Mouse (Mus musculus) cerebellum, adult 2 months (tissue): ENCODE measurements around the gene Ptbp3. TPM values are rescaled to one million over a fixed set of nuclear protein-coding genes. Genes with fewer than 3 reads are reported as not detected.

Experiments
- DNase-seq, 2 experiments: peaks; one replicate each; pipeline ENCODE4 v3.0.0; 2021
- H3K27ac ChIP-seq: fragments of 200-500 bp; 2 replicates; pipeline ENCODE4 v1.5.1; 2012; ENCODE audit warnings: low read length, control low read depth, inconsistent platforms; ENCODE audit not compliant: insufficient read depth
- H3K27me3 ChIP-seq: fragments of 200-500 bp; 2 replicates; pipeline ENCODE4 v1.6.1; 2012; ENCODE audit warnings: inconsistent platforms, mild to moderate bottlenecking, low read length, moderate library complexity; ENCODE audit not compliant: control insufficient read depth, insufficient read depth
- H3K4me1 ChIP-seq: fragments of 200-500 bp; 2 replicates; pipeline ENCODE4 v1.6.1; 2011; ENCODE audit warnings: low read length; ENCODE audit not compliant: control insufficient read depth, insufficient read depth
- H3K4me3 ChIP-seq: fragments of 200-500 bp; replicated peaks from 2 replicates; pipeline ENCODE3; 2011; ENCODE audit warnings: mild to moderate bottlenecking, low read depth, low read length, control low read depth; ENCODE audit not compliant: insufficient read depth
- CTCF ChIP-seq: fragments of 200-500 bp; IDR thresholded peaks from 2 replicates; pipeline ENCODE4 v1.5.1; 2011; ENCODE audit warnings: low read depth, mild to moderate bottlenecking, control low read depth, low read length, moderate library complexity, borderline replicate concordance; ENCODE audit not compliant: insufficient read depth
- POLR2A ChIP-seq: fragments of 200-500 bp; IDR thresholded peaks from 2 replicates; pipeline ENCODE4 v1.6.1; 2011; ENCODE audit warnings: low read length, control low read depth, borderline replicate concordance; ENCODE audit not compliant: insufficient read depth
- WGBS: fragments of 180-500 bp; shearing (Covaris S2); methylation state at CpG from one replicate; pipeline ENCODE4 v1.1.7; 2018; 5-methylcytosine and 5-hydroxymethylcytosine counted together
- polyA plus RNA-seq: library from polyadenylated mRNA; depleted of rRNA; stranded (reverse); fragments of >200 nt; gene quantifications from 2 replicates; pipeline ENCODE4 v1.2.3, GENCODE M21; 2012

Gene Ptbp3
- polyA plus RNA-seq, 1 experiment, result 6.7 TPM

DNA sequence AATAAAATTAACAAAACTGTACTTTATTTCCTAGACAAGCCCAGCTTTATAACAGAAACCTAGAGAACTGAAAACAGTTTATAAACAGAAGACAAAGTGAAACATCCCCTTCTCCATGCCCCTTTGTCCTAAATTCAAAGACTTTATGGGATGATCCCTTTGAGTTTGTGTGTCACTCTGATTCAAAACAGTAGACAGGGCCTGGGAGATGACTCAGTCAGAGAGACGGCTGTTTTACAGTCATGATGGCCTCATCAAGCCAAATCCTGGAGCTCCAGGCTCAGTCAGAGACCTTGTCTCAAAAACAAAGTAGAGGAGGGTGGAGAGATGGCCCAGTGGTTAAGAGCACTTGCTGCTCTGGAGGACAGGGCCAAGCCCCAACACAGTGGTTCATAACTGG lies 2.7 kb upstream of the Ptbp3 start:
- H3K4me3 ChIP-seq, result no peak overlapping the region
- no peak overlapping the region for H3K27ac ChIP-seq
- TF ChIP-seq CTCF, result no peak
- TF ChIP-seq POLR2A, result no peak
- no peaks in the 10 kb centered on the region for H3K27me3 ChIP-seq
- DNase-seq, result no peak
- no peaks in the 10 kb centered on the region for H3K4me1 ChIP-seq
- WGBS, result 93% methylated on average over 1 of the region's 1 CpGs

DNA sequence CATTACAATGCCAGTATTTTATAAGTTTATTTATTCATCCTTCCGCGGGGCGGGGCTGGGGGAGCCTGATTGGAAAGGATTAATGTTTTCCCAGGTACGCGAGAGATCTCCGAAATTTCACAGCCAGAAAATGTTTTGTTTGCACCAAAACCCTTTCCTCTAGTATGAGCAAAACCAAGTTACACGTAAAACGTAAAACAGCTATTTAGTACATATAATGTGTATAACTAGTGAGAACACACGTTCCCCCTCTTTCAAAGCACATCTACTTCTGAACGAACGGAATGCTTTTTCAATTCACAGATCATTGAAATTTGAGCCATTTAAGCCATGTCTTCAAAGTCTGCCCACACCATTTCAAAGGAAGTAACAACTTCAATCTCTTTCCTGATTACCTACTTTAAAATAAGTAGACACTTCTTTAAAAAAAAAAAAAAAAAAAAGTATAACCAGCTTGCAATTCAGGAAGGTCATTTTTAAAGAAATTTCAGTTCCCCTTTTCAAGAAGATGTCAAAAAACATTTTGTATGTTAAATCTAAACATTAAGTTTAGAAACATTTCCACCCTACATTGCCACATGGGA lies 905 bp upstream of the Ptbp3 start:
- Histone ChIP-seq H3K27me3 (no peaks in the 10 kb centered on the region), H3K27ac (no peak overlapping the region), H3K4me1 (no peaks in the 10 kb centered on the region), H3K4me3 (peak overlapping the region; percentile 63)
- no peak for TF ChIP-seq CTCF
- no peak for TF ChIP-seq POLR2A
- no peak for DNase-seq
- WGBS, result 37% methylated on average over 11 of the region's 11 CpGs

DNA sequence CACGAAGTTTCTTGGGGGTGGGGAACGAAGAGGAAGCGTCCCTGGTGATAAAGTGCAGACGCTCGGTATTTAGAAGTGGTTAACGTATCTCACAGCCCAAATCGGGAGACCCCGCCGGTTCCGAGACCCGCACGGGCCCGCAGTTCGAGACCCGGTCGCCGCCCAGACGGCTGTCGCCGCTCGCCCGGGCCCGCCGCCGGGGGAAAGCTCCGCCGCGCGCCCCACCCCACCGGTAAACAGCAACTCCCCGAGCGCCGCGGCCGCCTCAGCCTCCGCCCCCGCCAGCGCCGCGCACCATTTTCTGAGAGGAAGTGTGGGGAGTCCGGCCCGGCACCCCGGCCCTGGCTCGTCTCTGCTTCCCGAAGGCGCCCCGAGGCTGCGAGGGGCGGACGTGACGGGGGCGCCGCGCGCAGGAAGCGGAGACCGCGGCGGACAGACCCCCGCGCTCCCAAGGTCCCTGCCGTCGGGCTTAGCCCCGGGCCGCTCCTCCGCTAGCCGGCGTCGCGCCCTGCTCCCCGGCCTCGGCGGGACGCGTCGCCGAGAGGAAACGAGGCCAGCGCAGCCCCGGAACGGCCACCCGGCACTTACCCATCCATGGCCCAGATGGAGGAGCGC lies 497 bp downstream of the Ptbp3 start:
- no peaks in the 10 kb centered on the region for H3K4me1 ChIP-seq
- WGBS, result under 1% methylated on average over 83 of the region's 83 CpGs

DNA sequence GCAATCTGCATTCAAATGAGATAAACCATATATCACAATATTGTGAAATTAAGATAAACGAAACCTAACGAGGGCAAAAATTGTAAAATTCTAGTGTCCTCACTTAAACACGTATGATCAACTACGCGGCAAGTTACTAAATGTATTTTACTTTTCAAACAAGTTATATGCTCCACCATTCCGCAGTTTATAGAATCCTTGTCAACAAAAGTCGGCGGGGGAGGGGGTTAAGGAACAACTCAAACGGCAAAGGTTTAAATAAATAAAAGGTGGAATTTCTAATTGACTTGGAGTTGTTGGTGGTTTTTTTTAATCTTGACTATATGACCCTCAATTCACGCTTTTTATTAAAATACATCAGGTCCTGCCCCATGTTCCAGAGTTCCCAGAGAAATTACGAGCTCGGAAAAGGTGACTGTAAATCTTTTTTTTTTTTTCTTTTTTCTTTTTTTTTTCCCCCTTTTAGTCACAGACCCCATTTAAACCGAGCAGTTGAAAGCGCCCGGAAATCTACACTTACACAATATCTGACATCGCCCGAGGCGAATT lies 1.1 kb downstream of the Ptbp3 start:
- Histone ChIP-seq H3K4me1 (no peaks in the 10 kb centered on the region), H3K4me3 (peak overlapping the region; percentile 78), H3K27ac (no peak overlapping the region), H3K27me3 (no peaks in the 10 kb centered on the region)
- no peak for DNase-seq
- TF ChIP-seq POLR2A (no peak), CTCF (no peak)
- whole genome bisulfite sequencing, result 10% methylated on average over 18 of the region's 18 CpGs

More for the DNA sequence above, 497 bp downstream of the Ptbp3 start:
- peak overlapping the region; percentile 66; the same call in 1 of the 2 replicates for H3K27ac ChIP-seq
- H3K4me3 ChIP-seq, result peak overlapping the region; percentile 78
- no peaks in the 10 kb centered on the region for H3K27me3 ChIP-seq
- TF ChIP-seq CTCF (no peak), POLR2A (no peak)
- DNase-seq, result peak; percentile 64 to 67

DNA sequence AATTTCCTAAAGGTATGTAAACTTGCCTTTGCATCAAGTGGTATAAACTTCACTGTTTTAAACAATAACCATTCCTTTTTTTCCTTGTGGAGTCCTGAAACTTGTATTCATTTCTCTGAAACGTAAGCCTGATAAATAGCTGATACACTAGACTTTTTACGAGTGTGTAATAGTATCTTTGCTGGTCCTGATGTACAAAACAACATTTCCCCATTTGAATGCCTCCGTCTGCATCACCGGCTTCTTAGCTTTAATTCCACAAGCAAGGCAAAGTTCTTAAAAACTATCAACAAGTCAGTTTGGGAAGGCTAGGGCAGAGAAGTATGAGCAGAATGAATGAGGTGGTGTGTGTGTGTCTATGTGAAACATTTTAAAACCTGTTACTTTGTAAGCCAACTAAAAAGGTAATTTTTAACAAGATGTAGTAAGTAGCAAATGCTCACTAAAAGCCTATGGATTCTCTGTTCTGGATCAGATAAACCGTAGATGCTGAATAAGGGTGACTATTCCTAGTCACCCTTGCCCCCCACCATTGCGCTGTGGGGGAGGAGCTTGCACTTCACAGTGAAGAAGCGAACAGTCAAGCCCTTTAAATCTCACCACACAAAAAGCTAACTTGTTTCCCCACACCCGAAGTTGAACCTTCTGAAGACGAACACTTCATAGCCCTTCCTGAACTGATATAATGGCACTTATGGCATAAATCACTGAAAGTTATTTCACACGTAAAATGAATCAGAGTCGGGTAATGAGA lies 1.9 kb downstream of the Ptbp3 start:
- H3K27ac ChIP-seq, result no peak overlapping the region
- peak overlapping the region; percentile 21 for H3K4me3 ChIP-seq
- H3K4me1 ChIP-seq, result no peaks in the 10 kb centered on the region
- no peaks in the 10 kb centered on the region for H3K27me3 ChIP-seq
- TF ChIP-seq POLR2A (no peak), CTCF (no peak)
- 45% methylated on average over 11 of the region's 11 CpGs for WGBS
- DNase-seq, result no peak

DNA sequence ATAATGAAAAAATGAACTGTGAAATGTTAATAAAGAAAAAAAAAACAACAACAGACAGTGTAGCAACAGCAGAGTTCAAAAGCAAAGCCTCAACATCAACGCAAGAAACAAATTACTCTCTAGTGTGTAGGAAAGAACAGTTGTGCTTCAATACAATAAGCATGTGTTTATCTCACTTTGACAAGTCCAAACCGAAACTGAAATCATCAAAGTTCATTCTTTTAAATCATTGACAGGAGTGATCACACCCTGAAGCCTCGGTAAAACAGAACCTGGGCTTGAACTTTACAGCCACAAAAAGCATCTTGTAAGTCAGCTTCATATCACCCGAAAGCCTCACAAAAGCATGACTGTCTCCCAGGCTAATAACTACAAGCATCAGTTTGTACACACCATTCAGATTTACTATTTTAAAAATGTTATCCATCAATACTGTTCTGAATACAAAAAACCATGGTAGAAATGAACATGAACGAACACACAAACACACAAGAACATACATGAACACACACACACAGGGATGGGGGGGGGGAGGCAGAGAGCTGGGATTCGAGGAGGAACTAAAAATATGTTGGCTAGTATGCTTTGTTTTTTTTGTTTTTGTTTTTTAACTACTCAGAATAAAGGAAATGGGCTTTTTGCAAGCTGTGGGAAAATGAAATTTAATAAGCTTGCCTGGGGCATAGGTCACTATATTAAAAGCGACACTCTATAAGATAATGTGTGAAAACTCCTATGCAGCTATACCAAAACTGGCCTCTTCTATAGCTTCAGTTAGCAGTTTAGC lies 2.7 kb downstream of the Ptbp3 start:
- H3K27ac ChIP-seq, result no peak overlapping the region
- no peaks in the 10 kb centered on the region for H3K27me3 ChIP-seq
- TF ChIP-seq POLR2A (no peak), CTCF (no peak)
- H3K4me3 ChIP-seq, result no peak overlapping the region
- no peak for DNase-seq
- no peaks in the 10 kb centered on the region for H3K4me1 ChIP-seq
- WGBS, result 86% methylated on average over 7 of the region's 7 CpGs

DNA sequence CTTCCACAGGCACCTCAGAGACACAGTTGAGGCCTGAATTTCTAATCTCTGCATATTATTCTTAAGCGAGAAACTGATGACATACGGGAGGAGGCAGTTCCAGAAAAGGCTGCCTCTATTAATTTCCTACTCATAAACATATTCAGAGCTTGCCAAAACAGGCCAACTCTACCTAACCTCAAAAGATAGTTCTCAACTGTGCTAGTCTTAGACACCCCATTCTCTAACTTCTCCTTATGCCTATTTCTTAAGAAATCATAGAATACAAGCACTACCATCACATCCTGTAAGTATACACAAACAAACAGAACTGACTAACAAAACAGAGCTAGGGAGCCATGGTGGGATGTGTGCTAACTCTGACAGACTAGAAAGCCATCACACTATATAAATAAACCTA lies 4.5 kb downstream of the Ptbp3 start:
- no peaks in the 10 kb centered on the region for H3K4me1 ChIP-seq
- TF ChIP-seq CTCF, result no peak
- TF ChIP-seq POLR2A, result no peak
- H3K27me3 ChIP-seq, result no peaks in the 10 kb centered on the region
- 81% methylated on average over 2 of the region's 2 CpGs for WGBS
- H3K4me3 ChIP-seq, result no peak overlapping the region
- H3K27ac ChIP-seq, result no peak overlapping the region
- DNase-seq, result no peak
